In genomic region chr16:18555235-18555935, GRCm38 (mm10) we compare ENCODE assay signal across 10 mouse cellular contexts. TPM values are rescaled to one million over a fixed set of nuclear protein-coding genes. Genes with fewer than 3 reads are reported as not detected.
DNase-seq lines count a peak whose midpoint lies in the region; ATAC-seq and TF ChIP-seq lines count a peak whose summit lies in the region.
"Had no signal": no experiment of that assay in that cellular context is flagged by ENCODE, and none has a peak within 500 bp of the region (broad histone marks: within the 10 kb centered on the region; RNA-seq: fewer than 3 reads in every experiment).

No protein-coding gene starts in this region.

- no peak for TF ChIP-seq CTCF in embryonic fibroblast, embryonic 13.5 days (IDR thresholded peaks at IDR 0.05; ENCODE audit: borderline replicate concordance, insufficient read depth, low read length)

- peak; percentile 13 for DNase-seq in ovary, postnatal 10 days (ENCODE audit: low spot score)
- DNase-seq in ovary, postnatal 36 days (ENCODE audit: low spot score), result no peak
- DNase-seq in thymus, postnatal 36 days, result no peak
- DNase-seq in midbrain, embryonic 14.5 days, result no peak
- DNase-seq in left cerebral cortex, postnatal 14 days (ENCODE audit: low spot score in 2 of 2), result no peak

- 35% methylated on average over 17 of the region's 17 CpGs for WGBS in heart, embryonic 16.5 days
- 78% methylated on average over 17 of the region's 17 CpGs for WGBS in midbrain, embryonic 14.5 days

- no peaks in the 10 kb centered on the region; the same call in 1 of the 2 replicates for H3K27me3 ChIP-seq in heart, embryonic 16.5 days (ENCODE audit: control insufficient read depth, insufficient read depth, low read length)
- no peaks in the 10 kb centered on the region for H3K27me3 ChIP-seq in midbrain, embryonic 14.5 days (ENCODE audit: control insufficient read depth, insufficient read depth, low read length)
- H3K27me3 ChIP-seq: forebrain, embryonic 13.5 days had no signal

- no peak overlapping the region for H3K4me2 ChIP-seq in heart, embryonic 16.5 days (ENCODE audit: low read depth, low read length)
- H3K4me2 ChIP-seq in midbrain, embryonic 14.5 days (ENCODE audit: low read length), result no peak overlapping the region
- H3K4me2 ChIP-seq: forebrain, embryonic 13.5 days had no signal

- ATAC-seq in heart, embryonic 16.5 days (replicated peaks; ENCODE audit: extremely low read depth, insufficient read depth, low FRiP score), result peak; percentile 65
- ATAC-seq in midbrain, embryonic 14.5 days (ENCODE audit: low FRiP score, low TSS enrichment), result no peak
- ATAC-seq: forebrain, embryonic 13.5 days had no signal

- intact Hi-C loops in left cerebral cortex, postnatal 14 days (cut with DNase I), result no loop called here

- no peak overlapping the region for H3K4me3 ChIP-seq in embryonic fibroblast, embryonic 13.5 days (ENCODE audit: insufficient read depth, low read length)
- H3K4me3 ChIP-seq in heart, embryonic 16.5 days (ENCODE audit: low read length), result no peak overlapping the region
- no peak overlapping the region for H3K4me3 ChIP-seq in midbrain, embryonic 14.5 days (replicated peaks; ENCODE audit: low read depth, low read length)
- H3K4me3 ChIP-seq: forebrain, embryonic 13.5 days had no signal

- H3K36me3 ChIP-seq in heart, embryonic 16.5 days (ENCODE audit: control insufficient read depth, insufficient read depth), result no peaks in the 10 kb centered on the region
- no peaks in the 10 kb centered on the region for H3K36me3 ChIP-seq in midbrain, embryonic 14.5 days (ENCODE audit: control insufficient read depth, insufficient read depth, low read length)

- no peaks in the 10 kb centered on the region for H3K9me3 ChIP-seq in heart, embryonic 16.5 days (replicated peaks; ENCODE audit: control insufficient read depth, low read length)
- no peaks in the 10 kb centered on the region for H3K9me3 ChIP-seq in midbrain, embryonic 14.5 days (ENCODE audit: control insufficient read depth, low read length)
- H3K9me3 ChIP-seq: forebrain, embryonic 13.5 days had no signal

- no peak for TF ChIP-seq POLR2A in embryonic fibroblast, embryonic 13.5 days (IDR thresholded peaks at IDR 0.05; ENCODE audit: low read depth, low read length)

- peaks cover 17% of the 10 kb centered on the region for H3K4me1 ChIP-seq in embryonic fibroblast, embryonic 13.5 days (ENCODE audit: control insufficient read depth, insufficient read depth, low read length)
- peaks cover 7% of the 10 kb centered on the region for H3K4me1 ChIP-seq in heart, embryonic 16.5 days (ENCODE audit: control insufficient read depth, insufficient read depth, low read length)
- no peaks in the 10 kb centered on the region for H3K4me1 ChIP-seq in midbrain, embryonic 14.5 days (ENCODE audit: control insufficient read depth, insufficient read depth, low read length)
- H3K4me1 ChIP-seq: forebrain, embryonic 13.5 days had no signal

- peak overlapping the region; percentile 26; the same call in 1 of the 2 replicates for H3K27ac ChIP-seq in embryonic fibroblast, embryonic 13.5 days (ENCODE audit: insufficient read depth, low read length)
- H3K27ac ChIP-seq in heart, embryonic 16.5 days (ENCODE audit: low read length), result no peak overlapping the region
- H3K27ac ChIP-seq in midbrain, embryonic 14.5 days (replicated peaks; ENCODE audit: low read depth, low read length), result no peak overlapping the region
- H3K27ac ChIP-seq: forebrain, embryonic 13.5 days; kidney, postnatal 0 days; liver, embryonic 14.5 days had no signal

- 0 out of 2 replicates have a peak overlapping the region, but pooled peaks have one; percentile 33 for H3K9ac ChIP-seq in heart, embryonic 16.5 days (ENCODE audit: low read length)
- H3K9ac ChIP-seq in midbrain, embryonic 14.5 days (replicated peaks; ENCODE audit: low read length), result no peak overlapping the region
- H3K9ac ChIP-seq: forebrain, embryonic 13.5 days; liver, embryonic 14.5 days had no signal

RNA-seq across cellular contexts. Expression of gene Tbx1, which starts 35.1 kb away (rescaled TPM):
- polyA plus RNA-seq in embryonic fibroblast, embryonic 13.5 days (2011; ENCODE audit: insufficient read length, low read depth, missing spikeins), result 2.8 and 3.3 TPM in 2 replicates
- polyA plus RNA-seq in heart, embryonic 16.5 days (2015; fragmentation: Nextera tagmentation; extraction: Ambion mirVana), result 0.47 and 1.5 TPM in 2 replicates
- polyA plus RNA-seq in midbrain, embryonic 14.5 days (2014; fragmentation: Nextera tagmentation; extraction: Ambion mirVana), result 0.27 and 0.34 TPM in 2 replicates
- total RNA-seq in left cerebral cortex, postnatal 14 days (2021), result 1 to 10 TPM; 2.0 to 2.2 TPM

RNA-seq across cellular contexts. Expression of gene Rtl10, which starts 56.7 kb away (rescaled TPM):
- polyA plus RNA-seq in embryonic fibroblast, embryonic 13.5 days (2011; ENCODE audit: insufficient read length, low read depth, missing spikeins), result 4.7 and 7.8 TPM in 2 replicates
- polyA plus RNA-seq in heart, embryonic 16.5 days (2015; fragmentation: Nextera tagmentation; extraction: Ambion mirVana), result 2.0 and 2.7 TPM in 2 replicates
- polyA plus RNA-seq in midbrain, embryonic 14.5 days (2014; fragmentation: Nextera tagmentation; extraction: Ambion mirVana), result 3.6 and 4.1 TPM in 2 replicates
- total RNA-seq in left cerebral cortex, postnatal 14 days (2021), result 1 to 10 TPM; 6.7 to 8.8 TPM

RNA-seq across cellular contexts. Expression of gene Gnb1l, which starts 56.9 kb away (rescaled TPM):
- 3.8 and 5.5 TPM in 2 replicates for polyA plus RNA-seq in embryonic fibroblast, embryonic 13.5 days (2011; ENCODE audit: insufficient read length, low read depth, missing spikeins)
- 12.7 TPM in 2 replicates for polyA plus RNA-seq in heart, embryonic 16.5 days (2015; fragmentation: Nextera tagmentation; extraction: Ambion mirVana)
- polyA plus RNA-seq in midbrain, embryonic 14.5 days (2014; fragmentation: Nextera tagmentation; extraction: Ambion mirVana), result 14.8 and 15.9 TPM in 2 replicates
- total RNA-seq in left cerebral cortex, postnatal 14 days (2021), result 1 to 10 TPM; 5.4 to 6.3 TPM
